Mouse (Mus musculus): ENCODE measurements around the gene Syce1.
"Not testable (repeated sequence)": the region's sequence is repeated elsewhere in the genome, so short reads cannot be mapped to it uniquely, and the experiment has no call there.

The Syce1 gene

GRCm38 (mm10) chr7:140765888-140766739, 21.5 kb downstream of the Syce1 start:
- no peak for DNase-seq (ENCODE audit: low spot score)

DNA sequence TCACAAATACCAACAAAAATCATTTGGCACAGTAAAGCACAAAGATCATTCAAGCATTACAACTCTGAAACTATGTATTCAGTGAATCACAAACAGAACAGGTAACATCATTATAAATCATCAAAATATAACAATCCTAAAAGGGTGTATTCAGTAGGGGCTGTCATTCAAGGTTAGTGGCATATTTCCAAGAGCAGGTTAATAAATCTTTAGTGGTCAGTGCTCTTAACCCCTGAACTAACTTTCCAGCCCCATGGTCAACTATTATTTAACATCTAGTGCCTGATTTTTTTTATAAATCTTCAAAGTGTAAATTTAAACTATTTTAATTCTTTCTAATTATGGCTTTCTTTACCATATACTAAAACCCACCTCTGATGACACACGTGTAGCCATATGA, 22.3 kb downstream of the Syce1 start:
- DNase-seq (ENCODE audit: low spot score): not testable (repeated sequence)

- DNase-seq (ENCODE audit: low spot score): no peak
These were observed 24.1 kb downstream of the Syce1 start, which contains the start of gene Cyp2e1 for GRCm38 (mm10) chr7:140763447-140764020. Gene Cyp2e1, plus strand, starts transcription at chr7:140763739.

GRCm38 (mm10) chr7:140760647-140761046, 27.0 kb downstream of the Syce1 start:
- no peak for DNase-seq (ENCODE audit: low spot score)

- no peak for DNase-seq (ENCODE audit: low spot score)
These were observed 31.3 kb downstream of the Syce1 start for GRCm38 (mm10) chr7:140756151-140756854.

GRCm38 (mm10) chr7:140754556-140754955, 33.1 kb downstream of the Syce1 start:
- no peak for DNase-seq (ENCODE audit: low spot score)

- DNase-seq (ENCODE audit: low spot score): no peak
These were observed 38.9 kb downstream of the Syce1 start for GRCm38 (mm10) chr7:140748827-140749160.

- no peak for DNase-seq (ENCODE audit: low spot score)
These were observed 39.4 kb downstream of the Syce1 start for GRCm38 (mm10) chr7:140748116-140748826.

DNA sequence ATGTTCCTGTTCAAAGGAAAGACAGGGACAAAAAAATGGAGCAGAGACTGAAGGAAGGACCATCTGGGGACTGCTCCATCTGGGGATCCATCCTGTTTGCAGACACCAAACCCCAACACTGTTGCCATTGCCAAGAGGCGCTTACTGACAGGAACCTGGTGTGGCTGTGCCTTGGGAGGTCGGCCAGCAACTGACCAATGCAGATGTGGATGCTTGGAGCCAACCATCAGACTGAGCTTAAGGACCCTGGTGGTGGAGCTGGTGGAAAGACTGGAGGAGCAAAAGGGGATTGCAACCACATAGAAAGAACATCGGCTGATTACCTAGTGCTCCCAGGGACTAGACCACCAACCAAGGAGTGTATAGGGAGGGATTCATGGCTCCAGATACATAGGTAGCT, 40.2 kb downstream of the Syce1 start:
- no peak for DNase-seq (ENCODE audit: low spot score)

DNA sequence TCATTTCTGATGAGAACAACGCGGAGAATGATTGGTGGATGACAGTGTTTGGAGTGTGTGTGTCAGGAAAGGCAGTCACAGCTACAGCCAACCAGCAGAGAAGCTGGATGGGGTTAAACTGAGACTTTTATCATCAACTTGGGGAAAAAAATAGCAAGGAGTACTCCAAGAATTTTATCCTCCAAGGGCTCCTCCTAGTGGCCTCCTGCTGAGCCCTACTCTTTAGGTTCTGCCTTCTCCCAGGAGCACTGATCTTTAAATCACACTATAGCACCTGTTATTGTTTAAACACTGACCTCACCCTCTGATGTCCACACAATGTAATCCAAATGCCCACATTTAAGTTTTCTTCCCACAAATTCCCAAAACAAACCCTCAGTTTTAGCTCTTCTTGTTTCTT, 54.5 kb downstream of the Syce1 start:
- no peak for DNase-seq (ENCODE audit: low spot score)
